Mouse (Mus musculus): Measurements from ENCODE around the gene Nphs1. TPM values are rescaled to one million over a fixed set of nuclear protein-coding genes. Genes with fewer than 3 reads are reported as not detected.

Gene Nphs1
- polyA plus RNA-seq, 1 experiment, result not detected

GRCm38 (mm10) chr7:30534633-30535577, 76.8 kb downstream of the Nphs1 start, which contains the start of gene Arhgap33:
Gene Arhgap33 (minus strand): TSS chr7:30535060.
- H3K4me1 ChIP-seq (ENCODE audit: control insufficient read depth, insufficient read depth, insufficient read length, low read length), result no peaks in the 10 kb centered on the region
- peak within 1 kb of the TSS; percentile 70 for H3K4me3 ChIP-seq (ENCODE audit: insufficient read depth, low read depth, low read length)
- no peak within 1 kb of the TSS for H3K27ac ChIP-seq (replicated peaks; ENCODE audit: low read depth, low read length)

Other genes with a start within 250 kb of the Nphs1 start
- gene Polr2i, start 226.4 kb upstream of the Nphs1 start, polyA plus RNA-seq (2012; ENCODE audit: insufficient read depth, insufficient read length, missing spikeins), result 93.0 and 113 TPM in 2 replicates
- gene Tbcb, start 226.0 kb upstream of the Nphs1 start, polyA plus RNA-seq (2012; ENCODE audit: insufficient read depth, insufficient read length, missing spikeins), result 62.8 and 71.2 TPM in 2 replicates
- gene Ovol3, start 222.6 kb upstream of the Nphs1 start, polyA plus RNA-seq (2012; ENCODE audit: insufficient read depth, insufficient read length, missing spikeins), result not detected in 2 replicates
- gene Thap8, start 178.2 kb upstream of the Nphs1 start, polyA plus RNA-seq (2012; ENCODE audit: insufficient read depth, insufficient read length, missing spikeins), result 0.83 TPM in 1 of 2 replicates, not detected in the other
- 3.2 and 4.6 TPM in 2 replicates for gene Wdr62, start 177.9 kb upstream of the Nphs1 start, polyA plus RNA-seq (2012; ENCODE audit: insufficient read depth, insufficient read length, missing spikeins)
- 4.5 and 7.3 TPM in 2 replicates for gene Clip3, start 166.6 kb upstream of the Nphs1 start, polyA plus RNA-seq (2012; ENCODE audit: insufficient read depth, insufficient read length, missing spikeins)
- gene Alkbh6, start 149.6 kb upstream of the Nphs1 start, polyA plus RNA-seq (2012; ENCODE audit: insufficient read depth, insufficient read length, missing spikeins), result 34.7 and 38.6 TPM in 2 replicates
- gene Syne4, start 143.5 kb upstream of the Nphs1 start, polyA plus RNA-seq (2012; ENCODE audit: insufficient read depth, insufficient read length, missing spikeins), result not detected in 2 replicates
- gene E130208F15Rik, start 136.6 kb upstream of the Nphs1 start, polyA plus RNA-seq (2012; ENCODE audit: insufficient read depth, insufficient read length, missing spikeins), result 1.6 and 2.0 TPM in 2 replicates
- gene Sdhaf1, start 134.4 kb upstream of the Nphs1 start, polyA plus RNA-seq (2012; ENCODE audit: insufficient read depth, insufficient read length, missing spikeins), result 18.1 and 22.7 TPM in 2 replicates
- gene Lrfn3, start 95.5 kb upstream of the Nphs1 start, polyA plus RNA-seq (2012; ENCODE audit: insufficient read depth, insufficient read length, missing spikeins), result 0.67 and 2.4 TPM in 2 replicates
- 34.6 and 43.0 TPM in 2 replicates for gene Tyrobp, start 44.6 kb upstream of the Nphs1 start, polyA plus RNA-seq (2012; ENCODE audit: insufficient read depth, insufficient read length, missing spikeins)
- 2.5 and 2.8 TPM in 2 replicates for gene Hcst, start 38.5 kb upstream of the Nphs1 start, polyA plus RNA-seq (2012; ENCODE audit: insufficient read depth, insufficient read length, missing spikeins)
- gene Nfkbid, start 36.6 kb upstream of the Nphs1 start, polyA plus RNA-seq (2012; ENCODE audit: insufficient read depth, insufficient read length, missing spikeins), result 0.67 and 1.6 TPM in 2 replicates
- gene Aplp1, start 12.8 kb upstream of the Nphs1 start, polyA plus RNA-seq (2012; ENCODE audit: insufficient read depth, insufficient read length, missing spikeins), result 0.44 and 0.92 TPM in 2 replicates
- not detected in 2 replicates for gene Kirrel2, start 625 bp upstream of the Nphs1 start, polyA plus RNA-seq (2012; ENCODE audit: insufficient read depth, insufficient read length, missing spikeins)
- not detected in 2 replicates for gene Prodh2, start 35.3 kb downstream of the Nphs1 start, polyA plus RNA-seq (2012; ENCODE audit: insufficient read depth, insufficient read length, missing spikeins)
- gene Arhgap33, start 76.7 kb downstream of the Nphs1 start, polyA plus RNA-seq (2012; ENCODE audit: insufficient read depth, insufficient read length, missing spikeins), result 0.40 TPM in 1 of 2 replicates, not detected in the other
- 49.1 and 64.2 TPM in 2 replicates for gene Hspb6, start 93.9 kb downstream of the Nphs1 start, polyA plus RNA-seq (2012; ENCODE audit: insufficient read depth, insufficient read length, missing spikeins)
- gene Proser3, start 94.0 kb downstream of the Nphs1 start, polyA plus RNA-seq (2012; ENCODE audit: insufficient read depth, insufficient read length, missing spikeins), result 0.95 and 4.2 TPM in 2 replicates
- gene Lin37, start 101.5 kb downstream of the Nphs1 start, polyA plus RNA-seq (2012; ENCODE audit: insufficient read depth, insufficient read length, missing spikeins), result 19.5 and 23.1 TPM in 2 replicates
- 59.1 and 65.5 TPM in 2 replicates for gene U2af1l4, start 105.0 kb downstream of the Nphs1 start, polyA plus RNA-seq (2012; ENCODE audit: insufficient read depth, insufficient read length, missing spikeins)
- gene Gm49396, start 105.0 kb downstream of the Nphs1 start, polyA plus RNA-seq (2012; ENCODE audit: insufficient read depth, insufficient read length, missing spikeins), result 0.91 and 5.5 TPM in 2 replicates
- gene Psenen, start 105.3 kb downstream of the Nphs1 start, polyA plus RNA-seq (2012; ENCODE audit: insufficient read depth, insufficient read length, missing spikeins), result 177 and 187 TPM in 2 replicates
- gene Igflr1, start 107.1 kb downstream of the Nphs1 start, polyA plus RNA-seq (2012; ENCODE audit: insufficient read depth, insufficient read length, missing spikeins), result not detected in 2 replicates
- 7.1 and 16.1 TPM in 2 replicates for gene Kmt2b, start 130.4 kb downstream of the Nphs1 start, polyA plus RNA-seq (2012; ENCODE audit: insufficient read depth, insufficient read length, missing spikeins)
- gene Zbtb32, start 140.6 kb downstream of the Nphs1 start, polyA plus RNA-seq (2012; ENCODE audit: insufficient read depth, insufficient read length, missing spikeins), result not detected in 2 replicates
- gene Upk1a, start 154.5 kb downstream of the Nphs1 start, polyA plus RNA-seq (2012; ENCODE audit: insufficient read depth, insufficient read length, missing spikeins), result not detected in 2 replicates
- 5,485 and 5,752 TPM in 2 replicates for gene Cox6b1, start 167.8 kb downstream of the Nphs1 start, polyA plus RNA-seq (2012; ENCODE audit: insufficient read depth, insufficient read length, missing spikeins)
- not detected in 2 replicates for gene Etv2, start 177.5 kb downstream of the Nphs1 start, polyA plus RNA-seq (2012; ENCODE audit: insufficient read depth, insufficient read length, missing spikeins)
- 24.5 and 39.6 TPM in 2 replicates for gene Rbm42, start 192.0 kb downstream of the Nphs1 start, polyA plus RNA-seq (2012; ENCODE audit: insufficient read depth, insufficient read length, missing spikeins)
- gene Haus5, start 206.7 kb downstream of the Nphs1 start, polyA plus RNA-seq (2012; ENCODE audit: insufficient read depth, insufficient read length, missing spikeins), result 2.3 and 2.9 TPM in 2 replicates
- not detected in 2 replicates for gene Pmis2, start 213.3 kb downstream of the Nphs1 start, polyA plus RNA-seq (2012; ENCODE audit: insufficient read depth, insufficient read length, missing spikeins)
- gene 2200002J24Rik, start 240.6 kb downstream of the Nphs1 start, polyA plus RNA-seq (2012; ENCODE audit: insufficient read depth, insufficient read length, missing spikeins), result not detected in 2 replicates

Measured in brown adipose tissue, adult 24 weeks (tissue).